Mouse (Mus musculus) kidney, postnatal 14 days (tissue): ENCODE results near the gene Mad1l1.

ENCODE experiments used
- DNase-seq: peaks from one replicate; pipeline ENCODE4 v3.0.0; 2022; ENCODE audit warnings: mixed read lengths

The Mad1l1 gene

GRCm38 (mm10) chr5:140258633-140259032 is 62.7 kb downstream of the Mad1l1 start:
- peak; percentile 45 for DNase-seq

GRCm38 (mm10) chr5:140258035-140258434 is 63.3 kb downstream of the Mad1l1 start:
- no peak for DNase-seq

- DNase-seq, result no peak
Observed at GRCm38 (mm10) chr5:140257439-140257838, 63.9 kb downstream of the Mad1l1 start.

GRCm38 (mm10) chr5:140256685-140257084 is 64.7 kb downstream of the Mad1l1 start:
- DNase-seq, result no peak

GRCm38 (mm10) chr5:140255265-140255664 is 66.1 kb downstream of the Mad1l1 start:
- DNase-seq, result no peak

DNA sequence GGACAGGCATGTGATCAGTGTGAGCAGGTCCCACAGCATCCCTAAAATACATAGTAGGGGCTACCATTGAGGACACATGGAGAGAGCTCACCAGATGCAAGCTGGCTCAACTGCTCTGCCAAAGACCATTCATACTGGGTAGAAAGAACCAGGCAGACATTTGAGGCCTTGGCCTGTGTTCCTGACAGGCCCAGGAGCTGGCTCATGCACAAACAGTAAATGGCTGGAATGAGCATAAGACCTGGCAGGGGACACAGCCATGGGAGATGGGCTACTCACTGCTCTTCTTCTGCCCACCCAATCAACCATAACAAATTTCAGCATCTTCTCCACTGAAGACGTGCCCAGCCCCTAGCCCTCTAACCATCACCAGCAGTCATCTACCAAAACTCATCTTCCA is 66.7 kb downstream of the Mad1l1 start:
- DNase-seq, result no peak

- no peak for DNase-seq
Observed at GRCm38 (mm10) chr5:140251989-140252388, 69.4 kb downstream of the Mad1l1 start.

DNA sequence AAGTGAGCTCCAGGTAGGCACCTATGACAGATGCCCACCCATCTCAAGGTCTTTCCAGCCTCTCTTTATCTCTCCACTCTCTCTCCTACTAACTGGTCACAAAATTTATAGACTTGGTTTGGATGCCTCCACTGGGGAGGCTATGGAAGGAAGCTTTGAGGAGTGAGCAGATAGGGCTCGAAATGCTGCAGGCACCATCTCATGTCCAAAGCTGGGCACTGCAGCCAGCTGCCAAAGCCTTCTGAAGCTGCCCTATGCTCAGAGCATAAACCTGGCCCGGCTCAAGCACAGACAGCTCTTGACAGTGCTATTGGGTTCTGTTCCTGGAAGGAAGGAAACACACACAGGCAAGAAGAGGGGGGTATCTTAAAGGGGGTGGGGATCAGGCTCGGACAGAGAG is 71.0 kb downstream of the Mad1l1 start:
- DNase-seq, result no peak

GRCm38 (mm10) chr5:140249359-140250062 is 71.8 kb downstream of the Mad1l1 start:
- DNase-seq, result no peak

DNA sequence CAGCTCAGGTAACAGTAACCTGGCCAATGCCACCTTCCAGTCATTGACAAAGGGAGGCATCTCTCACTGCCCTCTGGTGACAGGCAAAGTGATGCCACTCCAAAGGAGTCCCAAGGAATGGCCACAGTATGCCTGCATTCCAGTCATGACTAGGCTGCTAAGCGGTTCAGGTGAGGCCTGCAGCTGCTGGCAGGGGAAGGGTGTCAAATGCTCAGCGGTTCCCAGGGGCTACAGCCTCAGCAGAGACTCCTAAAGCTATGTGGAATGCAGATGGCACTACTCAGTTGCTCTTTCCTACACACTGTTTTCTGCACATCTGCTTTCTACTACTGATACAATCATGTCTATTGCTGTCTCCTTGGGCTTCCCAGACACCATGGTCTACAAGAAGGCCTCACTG is 73.3 kb downstream of the Mad1l1 start:
- DNase-seq, result no peak

DNA sequence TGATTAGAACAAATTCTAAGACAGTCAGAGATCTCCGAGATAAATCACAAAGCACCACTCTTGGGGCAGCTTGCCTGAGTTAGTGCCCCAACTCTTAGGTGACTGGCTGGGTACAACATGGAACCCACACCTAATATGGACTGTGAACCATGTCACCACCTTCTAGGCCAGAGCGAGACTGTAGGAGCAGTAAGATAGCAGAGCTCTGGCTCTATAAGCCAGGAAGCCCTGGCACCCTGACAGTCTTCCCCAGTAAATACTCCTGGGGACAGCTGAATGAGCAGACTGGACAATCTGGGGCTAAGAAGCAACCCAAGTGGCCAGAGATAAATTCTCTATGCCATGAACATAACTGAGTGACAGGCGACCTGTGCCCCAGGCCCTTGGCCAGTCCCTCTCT is 81.1 kb downstream of the Mad1l1 start:
- no peak for DNase-seq

DNA sequence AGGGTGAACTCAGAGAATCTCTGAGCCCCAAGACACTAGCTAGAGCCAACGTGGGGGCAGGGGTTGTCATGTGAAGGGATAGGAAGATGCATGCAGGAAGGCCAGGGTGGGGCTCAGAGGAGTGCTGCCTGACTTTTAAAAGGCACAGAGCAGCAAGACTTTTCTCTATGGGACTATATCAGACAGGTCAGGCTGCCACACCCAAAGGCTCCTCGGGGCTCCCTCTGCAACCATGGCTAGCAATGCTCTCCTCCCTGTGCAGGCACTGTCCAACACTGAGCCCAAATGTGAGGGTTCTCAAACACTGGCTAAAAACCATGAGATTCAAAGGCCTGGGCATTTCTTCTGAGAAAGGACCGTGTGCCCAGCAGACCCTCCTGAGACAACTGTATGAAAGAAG is 82.5 kb downstream of the Mad1l1 start:
- no peak for DNase-seq

DNA sequence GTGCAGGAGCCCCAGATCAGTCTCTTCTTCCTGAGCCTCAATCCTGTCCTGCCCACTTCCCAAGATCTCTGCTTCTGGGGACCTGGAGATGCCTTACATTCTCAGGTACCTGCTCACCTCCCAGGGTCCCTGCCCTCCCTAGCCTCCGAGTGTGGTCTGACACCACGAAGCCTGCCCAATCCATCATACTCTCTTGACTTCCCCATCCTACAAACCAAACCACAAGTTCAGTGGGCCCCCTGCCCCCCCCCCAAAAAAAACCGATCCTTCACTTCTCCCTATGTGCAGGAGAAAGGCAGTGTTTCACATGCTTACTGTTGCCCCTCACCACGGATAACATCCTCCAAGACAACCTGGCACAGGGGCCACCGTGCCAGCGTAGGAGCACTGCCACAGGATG is 90.5 kb downstream of the Mad1l1 start:
- DNase-seq, result no peak

GRCm38 (mm10) chr5:140228306-140228705 is 93.0 kb downstream of the Mad1l1 start:
- peak; percentile 53 for DNase-seq

DNA sequence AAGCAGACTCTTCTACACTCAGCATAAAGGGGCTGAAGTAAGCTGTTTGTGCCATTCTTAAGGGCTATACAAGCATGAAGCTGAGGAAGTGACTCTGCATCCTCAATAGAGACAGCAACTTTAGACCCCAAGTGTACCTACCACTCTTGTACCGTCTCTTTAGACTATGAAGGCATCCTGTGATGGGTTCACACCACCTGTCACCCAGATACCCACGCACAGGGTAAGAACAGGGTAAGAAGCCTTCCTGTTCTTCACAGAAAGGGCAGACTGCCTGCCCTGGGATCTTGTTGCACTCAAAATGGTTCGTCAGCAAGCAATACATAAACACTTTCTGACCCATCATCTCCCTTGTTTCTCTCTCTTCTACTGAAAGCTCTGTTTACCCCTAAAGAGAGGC is 94.5 kb downstream of the Mad1l1 start:
- no peak for DNase-seq

GRCm38 (mm10) chr5:140225881-140226280 is 95.5 kb downstream of the Mad1l1 start:
- DNase-seq, result peak; percentile 24

DNA sequence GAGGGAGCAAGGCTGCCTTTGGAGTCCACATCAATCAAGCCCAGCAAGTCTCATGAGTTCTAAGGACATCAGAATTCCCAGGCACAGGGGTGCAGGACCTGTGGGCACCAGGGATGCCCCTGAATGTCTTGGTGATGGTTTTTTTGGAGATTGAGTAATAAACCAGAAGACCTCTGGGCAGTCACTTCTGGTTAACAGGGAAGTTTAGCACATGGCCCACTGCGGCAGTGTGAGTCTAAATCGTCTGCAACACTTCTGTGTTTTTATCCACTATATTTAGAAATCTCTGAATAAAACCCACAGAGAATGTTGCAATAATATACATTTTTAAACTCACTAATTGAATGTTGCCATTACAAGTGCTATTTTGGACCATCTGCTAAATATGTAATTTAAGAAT is 96.2 kb downstream of the Mad1l1 start:
- no peak for DNase-seq

GRCm38 (mm10) chr5:140223070-140224053 is 98.0 kb downstream of the Mad1l1 start:
- DNase-seq, result no peak

DNA sequence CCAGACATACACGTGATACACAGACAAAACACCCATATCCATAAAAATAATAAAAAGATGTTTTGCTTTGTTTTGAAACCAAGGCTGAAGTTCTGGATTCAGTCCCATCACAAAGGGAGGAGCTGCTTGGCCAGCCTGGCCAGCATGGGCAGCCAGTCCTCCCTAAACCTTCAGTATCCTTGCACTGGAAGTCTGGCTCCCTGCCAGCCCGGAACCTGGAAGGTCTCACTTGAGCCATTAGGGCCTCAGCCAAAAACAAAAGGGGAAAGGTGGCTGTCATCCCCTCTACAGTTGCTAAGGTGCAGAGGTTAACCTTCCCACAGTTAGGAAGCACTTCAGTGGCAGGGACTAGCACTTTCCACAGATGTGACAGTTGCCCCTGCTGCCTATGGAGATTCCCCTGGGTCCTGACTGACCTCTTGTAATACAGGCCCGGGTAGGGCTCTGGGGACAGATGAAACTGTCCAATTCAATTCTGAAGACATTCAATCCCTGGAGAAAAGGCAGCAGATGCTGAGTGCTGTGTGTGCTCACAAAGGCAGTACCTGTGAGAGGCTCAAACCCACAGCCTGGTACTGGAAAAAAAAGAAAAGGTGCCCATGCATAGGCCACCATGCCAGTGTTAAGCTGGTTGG is 100.2 kb downstream of the Mad1l1 start:
- DNase-seq, result peak; percentile 50

DNA sequence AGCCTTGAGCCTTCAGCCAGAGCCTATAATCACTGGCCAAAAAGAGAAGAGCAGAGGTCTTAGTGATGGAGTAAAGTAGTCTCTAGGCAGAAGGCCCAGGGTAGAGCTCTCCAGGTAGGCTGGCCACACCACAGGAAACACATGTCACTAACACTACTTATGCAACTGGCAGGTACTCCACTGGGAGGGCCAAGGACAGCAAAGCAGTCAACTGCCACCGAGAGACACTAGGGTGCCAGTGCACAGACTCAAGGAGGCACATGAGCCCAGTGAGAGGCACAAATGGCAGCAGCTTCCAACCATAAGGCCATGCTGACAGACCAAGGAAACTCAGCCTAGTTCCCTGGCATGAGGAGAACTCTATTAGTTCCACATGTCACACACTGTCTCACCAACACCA is 102.1 kb downstream of the Mad1l1 start:
- no peak for DNase-seq

- DNase-seq, result peak; percentile 56
Observed at GRCm38 (mm10) chr5:140217900-140218299, 103.5 kb downstream of the Mad1l1 start.

DNA sequence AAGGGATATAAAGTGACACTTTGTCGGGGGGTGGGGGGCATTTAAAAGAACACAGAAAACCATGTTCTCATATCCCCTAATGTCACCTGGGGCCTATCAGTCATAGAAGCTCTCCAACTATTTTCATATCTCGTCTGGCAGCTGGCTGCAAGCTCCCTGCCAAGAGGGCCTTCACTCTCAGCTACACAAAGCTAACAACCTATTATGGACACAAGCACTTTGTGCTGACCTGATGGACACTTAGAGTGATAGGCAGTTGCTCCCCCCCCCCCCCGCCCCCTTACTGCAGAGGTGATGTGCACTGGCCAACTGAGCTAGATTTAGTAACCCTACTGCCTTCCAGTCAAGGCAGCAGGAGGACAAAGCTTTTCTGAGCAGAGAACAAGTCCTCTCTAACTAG is 104.3 kb downstream of the Mad1l1 start:
- no peak for DNase-seq

- DNase-seq, result no peak
Observed at GRCm38 (mm10) chr5:140215471-140216087, 105.8 kb downstream of the Mad1l1 start.
